Mouse (Mus musculus): ENCODE measurements around the gene Mettl24. TPM values are rescaled to one million over a fixed set of nuclear protein-coding genes. Genes with fewer than 3 reads are reported as not detected.

Mettl24 gene
- total RNA-seq, 1 experiment from 2014 or later = 6.6 TPM

- no peak for DNase-seq
Measured at GRCm38 (mm10) chr10:40684326-40684725, 1.2 kb downstream of the Mettl24 start.

GRCm38 (mm10) chr10:40685641-40686040, 2.6 kb downstream of the Mettl24 start:
- no peak for DNase-seq

GRCm38 (mm10) chr10:40686976-40687375, 3.9 kb downstream of the Mettl24 start:
- no peak for DNase-seq

GRCm38 (mm10) chr10:40687407-40687806, 4.3 kb downstream of the Mettl24 start:
- no peak for DNase-seq

GRCm38 (mm10) chr10:40688266-40688665, 5.2 kb downstream of the Mettl24 start:
- DNase-seq = no peak

- no peak for DNase-seq
Measured at GRCm38 (mm10) chr10:40688873-40689272, 5.8 kb downstream of the Mettl24 start.

- no peak for DNase-seq
Measured at GRCm38 (mm10) chr10:40698652-40699051, 15.6 kb downstream of the Mettl24 start.

GRCm38 (mm10) chr10:40711127-40711526, 28.0 kb downstream of the Mettl24 start:
- DNase-seq = no peak

- peak; percentile 73 for DNase-seq
Measured at GRCm38 (mm10) chr10:40713018-40713608, 30.0 kb downstream of the Mettl24 start.

- DNase-seq = no peak
Measured at GRCm38 (mm10) chr10:40713829-40714228, 30.7 kb downstream of the Mettl24 start.

GRCm38 (mm10) chr10:40715151-40715550, 32.1 kb downstream of the Mettl24 start:
- DNase-seq = peak; percentile 59

- DNase-seq = no peak
Measured at GRCm38 (mm10) chr10:40716296-40716695, 33.2 kb downstream of the Mettl24 start.

- no peak for DNase-seq
Measured at GRCm38 (mm10) chr10:40716713-40717112, 33.6 kb downstream of the Mettl24 start.

- DNase-seq = no peak
Measured at GRCm38 (mm10) chr10:40718362-40718761, 35.3 kb downstream of the Mettl24 start.

GRCm38 (mm10) chr10:40719062-40719461, 36.0 kb downstream of the Mettl24 start:
- DNase-seq = peak; percentile 56

GRCm38 (mm10) chr10:40720883-40721282, 37.8 kb downstream of the Mettl24 start:
- DNase-seq = no peak

GRCm38 (mm10) chr10:40724342-40724741, 41.3 kb downstream of the Mettl24 start:
- peak; percentile 21 for DNase-seq

GRCm38 (mm10) chr10:40725066-40725465, 42.0 kb downstream of the Mettl24 start:
- peak; percentile 37 for DNase-seq

- DNase-seq = peak; percentile 28
Measured at GRCm38 (mm10) chr10:40725471-40725870, 42.4 kb downstream of the Mettl24 start.

- no peak for DNase-seq
Measured at GRCm38 (mm10) chr10:40726288-40726902, 43.3 kb downstream of the Mettl24 start.

GRCm38 (mm10) chr10:40726989-40727388, 43.9 kb downstream of the Mettl24 start:
- DNase-seq = no peak

GRCm38 (mm10) chr10:40730200-40730599, 47.1 kb downstream of the Mettl24 start:
- no peak for DNase-seq

- no peak for DNase-seq
Measured at GRCm38 (mm10) chr10:40733291-40733690, 50.2 kb downstream of the Mettl24 start.

GRCm38 (mm10) chr10:40736172-40736571, 53.1 kb downstream of the Mettl24 start:
- no peak for DNase-seq
